Mouse (Mus musculus): ENCODE results near the gene Lsm4.

DNA sequence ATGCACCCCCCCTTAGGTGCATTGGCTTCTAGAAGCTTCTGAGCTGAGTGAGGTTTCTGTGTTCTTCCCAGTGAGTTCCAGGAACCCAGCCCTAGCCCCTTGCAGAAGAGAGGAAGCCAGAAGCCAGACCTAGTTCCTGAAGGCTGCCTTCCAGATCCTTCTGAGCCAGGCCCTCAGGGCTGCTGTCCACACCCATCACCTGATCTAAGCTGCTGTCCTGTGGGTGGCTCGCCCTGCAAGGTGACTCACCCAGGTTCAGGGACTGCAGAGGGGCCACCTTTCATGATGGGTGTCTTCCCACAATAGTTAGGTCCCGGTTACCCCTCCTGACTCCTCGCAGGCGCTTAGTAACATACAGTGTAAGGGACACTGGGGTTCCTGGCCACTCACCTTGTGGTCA is 6.4 kb downstream of the Lsm4 start:
- TF ChIP-seq CTCF (IDR thresholded peaks at IDR 0.05; ENCODE audit: borderline replicate concordance, insufficient read depth, low read length) (no peak), POLR2A (IDR thresholded peaks at IDR 0.05; ENCODE audit: low read depth, low read length) (no peak)

Measured in embryonic fibroblast, embryonic 13.5 days (primary cell).